Mouse (Mus musculus): Measurements from ENCODE around the gene Gpr153.
"Not testable (repeated sequence)": the region's sequence is repeated elsewhere in the genome, so short reads cannot be mapped to it uniquely, and the experiment has no call there.

The Gpr153 gene

GRCm38 (mm10) chr4:152273621-152274236 lies at the start of gene Gpr153:
TSS of gene Gpr153 (plus strand) at chr4:152274232.
- peak; percentile 81 for DNase-seq

- DNase-seq: no peak
Measured at GRCm38 (mm10) chr4:152226901-152227486, 47.0 kb upstream of the Gpr153 start.

DNA sequence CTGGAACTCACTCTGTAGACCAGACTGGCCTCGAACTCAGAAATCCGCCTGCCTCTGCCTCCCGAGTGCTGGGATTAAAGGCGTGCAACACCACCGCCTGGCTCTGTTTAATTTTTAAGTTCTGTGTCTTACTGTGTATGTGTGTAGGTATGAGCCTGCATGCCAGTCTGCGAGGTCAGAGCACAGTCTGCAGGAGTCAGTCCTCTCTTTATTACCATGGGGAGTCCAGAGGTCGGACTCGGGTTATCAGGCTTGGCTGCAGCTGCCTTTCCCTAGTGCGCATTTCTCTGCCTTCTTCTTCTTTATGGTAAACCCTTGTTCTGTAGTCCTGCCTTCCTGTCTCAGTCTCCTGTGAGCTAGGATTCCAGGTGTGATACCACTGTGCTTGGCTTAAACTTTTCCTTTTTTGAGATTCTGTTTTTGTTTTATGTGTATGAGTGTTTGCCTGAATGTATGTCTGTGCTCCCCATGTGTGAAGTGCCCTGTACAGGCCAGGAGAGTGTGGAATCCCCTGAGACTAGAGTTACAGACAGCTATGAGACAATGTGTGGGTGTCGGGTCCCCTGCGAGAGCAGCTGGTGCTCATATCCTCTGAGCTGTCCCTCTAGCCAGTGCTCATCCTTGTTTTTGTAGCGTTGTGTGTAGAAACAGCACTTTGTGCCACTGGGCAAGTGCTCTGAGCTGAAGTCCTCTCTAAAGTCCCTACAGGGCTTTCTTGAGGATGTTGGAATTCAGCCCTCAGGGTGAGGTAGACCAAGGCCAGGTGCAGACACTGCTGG lies 46.1 kb upstream of the Gpr153 start:
- DNase-seq: no peak

GRCm38 (mm10) chr4:152230331-152230730 lies 43.7 kb upstream of the Gpr153 start:
- DNase-seq: not testable (repeated sequence)

- no peak for DNase-seq
Measured at GRCm38 (mm10) chr4:152231326-152231725, 42.7 kb upstream of the Gpr153 start.

- no peak for DNase-seq
Measured at GRCm38 (mm10) chr4:152232411-152232903, 41.6 kb upstream of the Gpr153 start.

GRCm38 (mm10) chr4:152239974-152240373 lies 34.1 kb upstream of the Gpr153 start:
- no peak for DNase-seq

- no peak for DNase-seq
Measured at GRCm38 (mm10) chr4:152243241-152243891, 30.7 kb upstream of the Gpr153 start.

DNA sequence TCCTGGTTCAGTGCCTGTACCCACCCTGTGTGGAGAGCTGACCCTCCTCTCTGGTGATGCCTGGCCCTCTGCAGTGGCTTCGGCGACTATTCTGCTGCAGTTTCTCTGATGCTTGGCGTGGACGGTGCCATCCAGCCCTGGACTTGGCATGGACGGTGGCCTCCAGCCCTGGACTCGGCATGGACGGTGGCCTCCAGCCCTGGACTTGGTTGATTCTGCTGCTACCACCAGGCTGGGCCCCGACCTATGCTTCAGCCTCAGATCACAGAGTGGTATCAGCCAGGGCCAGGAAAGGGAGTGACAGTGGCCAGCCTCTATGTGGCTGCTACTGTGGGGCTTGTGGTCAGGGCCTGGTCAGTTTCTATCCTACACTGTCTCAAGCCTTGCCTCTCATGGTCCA lies 30.1 kb upstream of the Gpr153 start:
- no peak for DNase-seq

GRCm38 (mm10) chr4:152244545-152245522 lies 29.2 kb upstream of the Gpr153 start:
- DNase-seq: no peak

GRCm38 (mm10) chr4:152246011-152246410 lies 28.0 kb upstream of the Gpr153 start:
- DNase-seq: no peak

DNA sequence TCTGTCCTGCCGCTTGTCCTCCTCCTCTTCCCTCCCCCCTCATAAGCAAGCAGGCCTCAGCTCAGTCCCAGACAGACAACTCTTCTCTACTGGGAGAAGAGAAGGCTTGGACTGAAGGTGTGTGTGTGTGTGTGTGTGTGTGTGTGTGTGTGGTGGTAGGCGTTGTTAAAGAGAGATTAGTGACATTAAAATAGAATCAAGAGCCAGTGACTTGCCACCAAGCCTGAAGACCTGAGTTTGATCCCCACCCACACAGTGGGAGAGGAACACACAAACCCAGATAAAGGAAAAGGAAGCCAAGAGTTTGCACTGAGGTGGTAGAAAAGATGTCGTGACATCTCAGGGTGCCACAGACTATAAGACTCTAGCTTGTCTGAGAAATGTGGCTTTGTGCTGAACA lies 26.8 kb upstream of the Gpr153 start:
- no peak for DNase-seq

DNA sequence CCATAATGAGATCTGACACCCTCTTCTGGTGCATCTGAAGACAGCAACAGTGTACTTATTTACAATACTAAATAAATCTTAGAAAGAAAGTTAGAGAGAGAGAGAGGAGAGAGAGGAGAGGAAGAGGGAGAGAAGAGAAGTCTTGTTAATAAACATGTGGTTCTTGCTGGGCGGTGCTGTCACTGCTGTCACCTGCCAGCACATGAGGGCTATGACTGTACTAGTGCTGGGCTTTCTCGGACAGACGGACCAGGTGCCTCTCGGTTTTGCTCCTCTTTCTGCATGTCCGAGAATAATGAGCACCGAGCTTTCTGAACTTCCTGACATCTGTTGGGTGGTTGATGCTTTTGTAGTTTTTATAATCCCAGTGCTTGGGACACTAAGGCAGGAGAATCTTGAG lies 23.4 kb upstream of the Gpr153 start:
- DNase-seq: no peak

- no peak for DNase-seq
Measured at GRCm38 (mm10) chr4:152253183-152253759, 20.8 kb upstream of the Gpr153 start.

GRCm38 (mm10) chr4:152257070-152257469 lies 17.0 kb upstream of the Gpr153 start:
- peak; percentile 53 for DNase-seq

GRCm38 (mm10) chr4:152260451-152260850 lies 13.6 kb upstream of the Gpr153 start:
- no peak for DNase-seq

DNA sequence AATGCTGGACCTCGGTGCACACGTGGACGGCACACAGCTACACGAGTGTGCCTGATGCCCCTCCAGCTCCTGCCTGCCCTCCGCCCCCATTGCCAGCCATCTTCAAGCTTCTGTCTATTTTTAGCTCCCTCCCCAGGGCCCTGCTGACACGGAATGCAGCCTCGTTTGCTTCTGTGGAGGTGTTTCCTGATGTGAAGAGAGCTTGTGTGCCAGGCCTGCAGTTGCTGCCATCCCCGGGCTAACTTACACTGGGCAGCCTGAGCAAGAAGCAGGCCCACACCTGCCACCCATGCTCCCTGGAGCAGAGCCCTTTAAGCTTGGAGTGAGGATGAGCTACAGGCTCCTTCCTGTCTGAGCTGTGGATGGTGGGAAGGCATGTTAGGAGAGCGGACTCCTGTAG lies 11.8 kb upstream of the Gpr153 start:
- no peak for DNase-seq

- peak; percentile 12 for DNase-seq
Measured at GRCm38 (mm10) chr4:152263089-152263488, 10.9 kb upstream of the Gpr153 start.

DNA sequence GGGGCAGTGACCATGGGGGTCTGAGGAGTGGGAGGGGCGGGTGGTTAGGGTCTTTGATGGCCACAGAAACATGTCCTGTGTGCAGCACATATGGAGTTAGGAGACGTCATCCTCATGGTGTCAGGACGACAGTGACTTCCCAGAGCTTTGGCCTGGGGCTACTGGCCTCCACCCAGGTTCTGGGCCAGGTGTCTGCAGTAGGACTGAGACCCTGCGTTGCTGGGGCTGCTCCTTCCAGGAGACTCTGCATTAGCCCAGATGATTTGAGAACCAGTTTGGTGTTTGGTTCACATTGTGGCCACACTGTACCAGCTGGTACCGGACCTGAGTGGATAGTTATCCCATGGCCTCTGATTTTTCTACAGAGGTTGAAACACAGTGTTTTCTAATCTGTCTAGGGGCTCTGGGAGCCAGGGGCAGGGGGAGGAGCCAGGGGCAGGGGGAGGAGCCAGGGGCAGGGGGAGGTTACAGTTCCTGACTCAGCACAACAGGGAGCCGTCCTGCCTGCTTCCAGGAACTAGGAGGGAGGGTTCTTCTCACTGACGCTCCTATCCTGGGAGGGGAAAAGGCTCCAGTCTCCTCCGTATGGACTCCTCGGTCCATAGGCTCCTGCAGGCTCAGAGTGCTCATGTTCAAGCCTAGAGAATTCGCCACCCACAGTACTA lies 10.4 kb upstream of the Gpr153 start:
- DNase-seq: peak; percentile 60

DNA sequence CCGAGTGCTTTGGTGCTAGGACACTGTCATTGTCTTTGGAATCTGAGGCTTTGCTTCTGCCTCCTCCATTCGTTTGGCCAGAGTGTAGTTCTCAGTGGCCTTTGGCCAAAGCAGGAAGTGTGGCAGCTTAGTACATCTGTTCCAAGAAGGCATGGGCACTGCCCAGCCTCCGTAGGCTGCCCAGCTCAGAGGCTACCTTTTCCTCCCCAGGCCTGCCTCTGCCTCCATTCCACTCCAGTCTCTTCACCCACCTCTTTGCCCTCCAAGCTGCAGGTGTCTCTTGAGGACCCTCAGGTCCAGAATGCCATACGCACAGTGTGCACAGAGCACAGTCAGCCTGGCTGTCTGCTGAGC lies 9.9 kb upstream of the Gpr153 start:
- no peak for DNase-seq

DNA sequence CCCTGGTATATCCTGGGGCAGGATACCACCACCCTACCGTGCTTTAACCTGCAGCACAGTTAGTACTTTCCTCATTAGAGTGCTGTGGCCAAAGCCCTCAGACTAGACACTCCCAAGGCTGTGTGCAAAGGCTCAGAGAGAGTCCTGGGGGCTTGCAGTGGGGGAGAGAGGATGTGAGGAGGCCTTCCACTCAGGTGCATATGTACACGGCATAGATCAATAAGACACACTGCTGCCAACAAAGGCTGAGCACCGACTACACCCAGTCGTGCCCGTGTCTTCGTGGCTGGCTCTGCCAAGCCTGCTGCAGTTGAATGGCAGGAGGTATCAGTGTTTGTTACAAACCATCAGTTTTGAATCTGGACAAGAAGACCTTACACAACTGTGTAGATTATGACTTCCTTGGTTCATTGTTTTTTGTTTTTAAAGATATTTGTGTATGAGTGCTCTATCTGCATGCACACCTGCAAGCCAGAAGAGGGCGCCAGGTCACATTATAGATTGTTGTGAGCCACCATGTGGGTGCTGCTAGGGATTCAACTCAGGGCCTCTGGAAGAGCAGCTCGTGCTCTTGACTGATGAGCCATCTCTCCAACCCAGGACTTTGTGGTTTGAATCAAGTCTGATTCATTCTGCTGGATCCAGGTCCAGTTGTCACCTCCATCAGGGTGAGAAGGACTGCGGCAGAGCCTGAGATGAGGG lies 9.0 kb upstream of the Gpr153 start:
- no peak for DNase-seq

Data from kidney, postnatal 10 days (tissue).